ENCODE assay signal across 9 mouse cellular contexts in genomic region chr1:135631515-135631914, GRCm38 (mm10). TPM values are rescaled to one million over a fixed set of nuclear protein-coding genes. Genes with fewer than 3 reads are reported as not detected.
DNase-seq lines count a peak whose midpoint lies in the region; ATAC-seq and TF ChIP-seq lines count a peak whose summit lies in the region.
"Had no signal": no experiment of that assay in that cellular context is flagged by ENCODE, and none has a peak within 500 bp of the region (broad histone marks: within the 10 kb centered on the region; RNA-seq: fewer than 3 reads in every experiment).

No protein-coding gene starts in this region.

- H3K4me2 ChIP-seq in neural tube, embryonic 11.5 days (ENCODE audit: low read depth) = no peak overlapping the region
- peak overlapping the region; percentile 24; the same call in 1 of the 2 replicates for H3K4me2 ChIP-seq in heart, embryonic 11.5 days
- no peak overlapping the region for H3K4me2 ChIP-seq in stomach, postnatal 0 days (replicated peaks; ENCODE audit: low read depth)
- H3K4me2 ChIP-seq: limb, embryonic 13.5 days had no signal

- no peak overlapping the region for H3K9ac ChIP-seq in neural tube, embryonic 11.5 days (ENCODE audit: low read length)
- no peak overlapping the region for H3K9ac ChIP-seq in heart, embryonic 11.5 days (ENCODE audit: low read depth, low read length)
- no peak overlapping the region for H3K9ac ChIP-seq in stomach, postnatal 0 days (ENCODE audit: low read length)
- H3K9ac ChIP-seq: limb, embryonic 13.5 days had no signal

- ATAC-seq in neural tube, embryonic 11.5 days (ENCODE audit: insufficient read depth, low FRiP score, low TSS enrichment) = no peak
- 0 out of 2 replicates have a peak, but pooled peaks have one; percentile 57 for ATAC-seq in heart, embryonic 11.5 days (replicated peaks; ENCODE audit: insufficient number of reproducible peaks, low FRiP score, low TSS enrichment)
- ATAC-seq in stomach, postnatal 0 days (ENCODE audit: low FRiP score, low TSS enrichment) = peak; percentile 73

- no peak overlapping the region for H3K27ac ChIP-seq in neural tube, embryonic 11.5 days (ENCODE audit: low read depth, low read length)
- peak overlapping the region; percentile 62 for H3K27ac ChIP-seq in heart, embryonic 11.5 days (ENCODE audit: low read depth, low read length)
- H3K27ac ChIP-seq in stomach, postnatal 0 days (replicated peaks) = peak overlapping the region; percentile 49; the same call in 1 of the 2 replicates
- H3K27ac ChIP-seq: limb, embryonic 13.5 days had no signal

- no peaks in the 10 kb centered on the region for H3K9me3 ChIP-seq in neural tube, embryonic 11.5 days (ENCODE audit: control insufficient read depth, low read length)
- no peaks in the 10 kb centered on the region for H3K9me3 ChIP-seq in heart, embryonic 11.5 days (replicated peaks; ENCODE audit: control insufficient read depth, low read length)
- H3K9me3 ChIP-seq in megakaryocyte, embryonic 14.5 days = peaks cover 5% of the 10 kb centered on the region; the same call in 1 of the 2 replicates
- H3K9me3 ChIP-seq in stomach, postnatal 0 days (ENCODE audit: control insufficient read depth, low read length) = no peaks in the 10 kb centered on the region

- H3K36me3 ChIP-seq in neural tube, embryonic 11.5 days (ENCODE audit: control insufficient read depth, insufficient read depth, low read length) = no peaks in the 10 kb centered on the region
- H3K36me3 ChIP-seq in heart, embryonic 11.5 days (ENCODE audit: control insufficient read depth, insufficient read depth, low read length) = no peaks in the 10 kb centered on the region
- peaks cover 23% of the 10 kb centered on the region for H3K36me3 ChIP-seq in megakaryocyte, embryonic 14.5 days (replicated peaks; ENCODE audit: low read length)
- H3K36me3 ChIP-seq in stomach, postnatal 0 days (ENCODE audit: control insufficient read depth, insufficient read depth, low read length) = no peaks in the 10 kb centered on the region
- H3K36me3 ChIP-seq: limb, embryonic 13.5 days had no signal

- H3K4me1 ChIP-seq in neural tube, embryonic 11.5 days (ENCODE audit: control insufficient read depth, insufficient read depth, low read length) = peaks cover 8% of the 10 kb centered on the region; the same call in 1 of the 2 replicates
- peaks cover 32% of the 10 kb centered on the region for H3K4me1 ChIP-seq in heart, embryonic 11.5 days (ENCODE audit: control insufficient read depth, insufficient read depth, low read length)
- H3K4me1 ChIP-seq in megakaryocyte, embryonic 14.5 days = peaks cover 81% of the 10 kb centered on the region
- H3K4me1 ChIP-seq in stomach, postnatal 0 days (replicated peaks; ENCODE audit: control insufficient read depth, insufficient read depth) = no peaks in the 10 kb centered on the region

- TF ChIP-seq CTCF in stomach, postnatal 0 days (IDR thresholded peaks at IDR 0.05; ENCODE audit: low read depth) = no peak

- TF ChIP-seq EP300 in stomach, postnatal 0 days (optimal IDR thresholded peaks at IDR 0.05) = no peak

- DNase-seq in neural tube, embryonic 11.5 days (ENCODE audit: low spot score) = peak; percentile 33
- DNase-seq in neural tube, embryonic 10.5 days (ENCODE audit: extremely low spot score, low spot score) = no peak
- DNase-seq in adrenal gland, postnatal 25 days = peak; percentile 70
- DNase-seq in kidney, postnatal 10 days = peak; percentile 95
- DNase-seq in stomach, postnatal 0 days (ENCODE audit: low spot score) = peak; percentile 82
- no peak for DNase-seq in Muller cell, postnatal 12 days (ENCODE audit: inconsistent ontology term)

- H3K27me3 ChIP-seq in neural tube, embryonic 11.5 days (ENCODE audit: control insufficient read depth, insufficient read depth, low read length) = no peaks in the 10 kb centered on the region
- no peaks in the 10 kb centered on the region for H3K27me3 ChIP-seq in heart, embryonic 11.5 days (ENCODE audit: control insufficient read depth, insufficient read depth, low read length)
- H3K27me3 ChIP-seq in megakaryocyte, embryonic 14.5 days (replicated peaks) = no peaks in the 10 kb centered on the region
- H3K27me3 ChIP-seq in stomach, postnatal 0 days (ENCODE audit: control insufficient read depth, insufficient read depth, low read length) = no peaks in the 10 kb centered on the region
- H3K27me3 ChIP-seq: limb, embryonic 13.5 days had no signal

- WGBS in neural tube, embryonic 11.5 days = 81% methylated on average over 8 of the region's 8 CpGs
- 33% methylated on average over 8 of the region's 8 CpGs for WGBS in heart, embryonic 11.5 days (ENCODE audit: insufficient replicate concordance)
- WGBS in stomach, postnatal 0 days = 27% methylated on average over 8 of the region's 8 CpGs

- H3K4me3 ChIP-seq in neural tube, embryonic 11.5 days (ENCODE audit: low read depth, low read length) = no peak overlapping the region
- H3K4me3 ChIP-seq in heart, embryonic 11.5 days (ENCODE audit: low read depth, low read length) = no peak overlapping the region
- peak overlapping the region; percentile 62 for H3K4me3 ChIP-seq in megakaryocyte, embryonic 14.5 days (replicated peaks)
- no peak overlapping the region for H3K4me3 ChIP-seq in stomach, postnatal 0 days (ENCODE audit: low read depth, low read length)
- H3K4me3 ChIP-seq: limb, embryonic 13.5 days had no signal

RNA-seq across cellular contexts. Expression of gene Nav1, which starts 24.4 kb away (rescaled TPM):
- 18.1 and 20.0 TPM in 2 replicates for polyA plus RNA-seq in neural tube, embryonic 11.5 days (2014; fragmentation: Nextera tagmentation; extraction: Ambion mirVana)
- total RNA-seq in adrenal gland, postnatal 25 days (2021) = 16.4 and 20.0 TPM in 2 replicates
- 25.2 and 30.8 TPM in 2 replicates for polyA plus RNA-seq in heart, embryonic 11.5 days (2014; fragmentation: Nextera tagmentation; extraction: Ambion mirVana)
- polyA plus RNA-seq in megakaryocyte, embryonic 14.5 days (2012; ENCODE audit: insufficient read depth, low replicate concordance) = 13.4 and 13.9 TPM in 2 replicates
- 3.7 and 3.9 TPM in 2 replicates for polyA plus RNA-seq in stomach, postnatal 0 days (2015; fragmentation: Nextera tagmentation; extraction: Ambion mirVana)

Comparison
In these comparisons a context has a peak if more than half of its experiments do, and no peak if none do; other contexts are left out.
1. DNase-seq: peak in neural tube, embryonic 11.5 days (single experiment), adrenal gland, postnatal 25 days (single experiment), kidney, postnatal 10 days (single experiment) and stomach, postnatal 0 days (single experiment); none in neural tube, embryonic 10.5 days (single experiment) and Muller cell, postnatal 12 days (single experiment).